Mouse (Mus musculus): ENCODE measurements around the gene Speg. TPM values are rescaled to one million over a fixed set of nuclear protein-coding genes. Genes with fewer than 3 reads are reported as not detected.

Speg gene
- polyA plus RNA-seq, 1 experiment from 2014 or later: 10.0 TPM

- H3K9me3 ChIP-seq: no peaks in the 10 kb centered on the region
- no peak overlapping the region for H3K27ac ChIP-seq
- no peak overlapping the region for H3K9ac ChIP-seq
- WGBS: 84% methylated on average over 7 of the region's 7 CpGs
- H3K4me1 ChIP-seq: peaks cover 41% of the 10 kb centered on the region
- H3K4me3 ChIP-seq (replicated peaks): 0 out of 2 replicates have a peak overlapping the region, but pooled peaks have one; percentile 86
- peaks cover 10% of the 10 kb centered on the region for H3K36me3 ChIP-seq (replicated peaks)
- peaks cover 61% of the 10 kb centered on the region for H3K27me3 ChIP-seq
- peak overlapping the region; percentile 90 for H3K4me2 ChIP-seq
- ATAC-seq (ENCODE audit: low FRiP score): no peak
Observed at GRCm38 (mm10) chr1:75480735-75481134, 105.6 kb downstream of the Speg start.

Other genes starting within 250 kb of the Speg start
- not detected in 2 replicates for gene Slc23a3, start 241.4 kb upstream of the Speg start, polyA plus RNA-seq (2016; fragmentation: Nextera tagmentation; extraction: Ambion mirVana)
- gene Cnppd1, start 232.6 kb upstream of the Speg start, polyA plus RNA-seq (2016; fragmentation: Nextera tagmentation; extraction: Ambion mirVana): 48.1 and 50.5 TPM in 2 replicates
- gene Retreg2, start 232.5 kb upstream of the Speg start, polyA plus RNA-seq (2016; fragmentation: Nextera tagmentation; extraction: Ambion mirVana): 63.5 and 70.6 TPM in 2 replicates
- gene Zfand2b, start 206.7 kb upstream of the Speg start, polyA plus RNA-seq (2016; fragmentation: Nextera tagmentation; extraction: Ambion mirVana): 30.4 and 32.8 TPM in 2 replicates
- gene Abcb6, start 194.9 kb upstream of the Speg start, polyA plus RNA-seq (2016; fragmentation: Nextera tagmentation; extraction: Ambion mirVana): 30.8 and 36.3 TPM in 2 replicates
- gene Ankzf1, start 183.1 kb upstream of the Speg start, polyA plus RNA-seq (2016; fragmentation: Nextera tagmentation; extraction: Ambion mirVana): 21.5 and 23.4 TPM in 2 replicates
- gene Atg9a, start 183.1 kb upstream of the Speg start, polyA plus RNA-seq (2016; fragmentation: Nextera tagmentation; extraction: Ambion mirVana): 29.1 and 29.9 TPM in 2 replicates
- gene Glb1l, start 164.5 kb upstream of the Speg start, polyA plus RNA-seq (2016; fragmentation: Nextera tagmentation; extraction: Ambion mirVana): 22.6 and 22.7 TPM in 2 replicates
- gene Stk16, start 164.5 kb upstream of the Speg start, polyA plus RNA-seq (2016; fragmentation: Nextera tagmentation; extraction: Ambion mirVana): 122 and 132 TPM in 2 replicates
- gene Tuba4a, start 155.4 kb upstream of the Speg start, polyA plus RNA-seq (2016; fragmentation: Nextera tagmentation; extraction: Ambion mirVana): 8.1 and 9.1 TPM in 2 replicates
- gene A630095N17Rik, start 143.2 kb upstream of the Speg start, polyA plus RNA-seq (2016; fragmentation: Nextera tagmentation; extraction: Ambion mirVana): not detected in 2 replicates
- gene Dnajb2, start 138.9 kb upstream of the Speg start, polyA plus RNA-seq (2016; fragmentation: Nextera tagmentation; extraction: Ambion mirVana): 38.1 and 41.5 TPM in 2 replicates
- gene Ptprn, start 110.8 kb upstream of the Speg start, polyA plus RNA-seq (2016; fragmentation: Nextera tagmentation; extraction: Ambion mirVana): 6.8 and 7.5 TPM in 2 replicates
- gene Resp18, start 96.9 kb upstream of the Speg start, polyA plus RNA-seq (2016; fragmentation: Nextera tagmentation; extraction: Ambion mirVana): 29.2 and 32.8 TPM in 2 replicates
- 137 and 140 TPM in 2 replicates for gene Dnpep, start 57.3 kb upstream of the Speg start, polyA plus RNA-seq (2016; fragmentation: Nextera tagmentation; extraction: Ambion mirVana)
- gene Des, start 15.0 kb upstream of the Speg start, polyA plus RNA-seq (2016; fragmentation: Nextera tagmentation; extraction: Ambion mirVana): 0.74 and 0.78 TPM in 2 replicates
- gene Gmppa, start 60.6 kb downstream of the Speg start, polyA plus RNA-seq (2016; fragmentation: Nextera tagmentation; extraction: Ambion mirVana): 54.8 and 55.8 TPM in 2 replicates
- 6.4 and 8.2 TPM in 2 replicates for gene Asic4, start 75.1 kb downstream of the Speg start, polyA plus RNA-seq (2016; fragmentation: Nextera tagmentation; extraction: Ambion mirVana)
- gene Chpf, start 104.0 kb downstream of the Speg start, polyA plus RNA-seq (2016; fragmentation: Nextera tagmentation; extraction: Ambion mirVana): 21.6 and 25.8 TPM in 2 replicates
- 20.8 and 24.1 TPM in 2 replicates for gene Tmem198, start 104.2 kb downstream of the Speg start, polyA plus RNA-seq (2016; fragmentation: Nextera tagmentation; extraction: Ambion mirVana)
- 31.8 and 36.8 TPM in 2 replicates for gene Obsl1, start 131.2 kb downstream of the Speg start, polyA plus RNA-seq (2016; fragmentation: Nextera tagmentation; extraction: Ambion mirVana)
- gene Inha, start 131.8 kb downstream of the Speg start, polyA plus RNA-seq (2016; fragmentation: Nextera tagmentation; extraction: Ambion mirVana): 5.9 and 6.6 TPM in 2 replicates
- 24.4 and 27.8 TPM in 2 replicates for gene Stk11ip, start 146.2 kb downstream of the Speg start, polyA plus RNA-seq (2016; fragmentation: Nextera tagmentation; extraction: Ambion mirVana)
- gene Slc4a3, start 171.0 kb downstream of the Speg start, polyA plus RNA-seq (2016; fragmentation: Nextera tagmentation; extraction: Ambion mirVana): 22.4 and 29.4 TPM in 2 replicates